Mouse (Mus musculus): ENCODE measurements at regions not wholly inside any gene's neighbourhood (a gene's known extent, or its start where the extent isn't known, plus 50 kb on each side); places are given as distances from the start of the nearest gene placed in this dataset.

- 81% methylated on average over 3 of the region's 3 CpGs for WGBS
- Histone ChIP-seq H3K79me2 (replicated peaks; ENCODE audit: control insufficient read depth, insufficient read depth, low read length) (no peaks in the 10 kb centered on the region), H3K27me3 (ENCODE audit: control insufficient read depth, insufficient read depth, low read length) (no peaks in the 10 kb centered on the region), H3K36me3 (ENCODE audit: control insufficient read depth, insufficient read depth, low read length) (no peaks in the 10 kb centered on the region), H3K9ac (ENCODE audit: low read depth, low read length) (no peak overlapping the region), H3K27ac (no peak overlapping the region), H3K4me1 (ENCODE audit: control insufficient read depth, insufficient read depth, low read length) (no peaks in the 10 kb centered on the region), H3K4me3 (no peak overlapping the region)
- DNase-seq: no peak
- intact Hi-C loops (cut with DNase I): no loop called here
- no peak for TF ChIP-seq CTCF (IDR thresholded peaks at IDR 0.05)
- no peak for TF ChIP-seq POLR2A (IDR thresholded peaks at IDR 0.05; ENCODE audit: insufficient read depth, low read depth, low read length)
- no peak for TF ChIP-seq EP300 (IDR thresholded peaks at IDR 0.05; ENCODE audit: insufficient read depth, low read depth, low read length)
These were observed 76.1 kb upstream of the Cerkl start for GRCm38 (mm10) chr2:79532610-79533160.

- Histone ChIP-seq H3K27me3 (ENCODE audit: control insufficient read depth, insufficient read depth, low read length) (no peaks in the 10 kb centered on the region), H3K27ac (no peak overlapping the region; the same call in 1 of the 2 replicates), H3K4me3 (no peak overlapping the region), H3K4me1 (ENCODE audit: control insufficient read depth, insufficient read depth, low read length) (peaks cover 3% of the 10 kb centered on the region), H3K9ac (ENCODE audit: low read depth, low read length) (no peak overlapping the region), H3K79me2 (replicated peaks; ENCODE audit: control insufficient read depth, insufficient read depth, low read length) (no peaks in the 10 kb centered on the region), H3K36me3 (ENCODE audit: control insufficient read depth, insufficient read depth, low read length) (no peaks in the 10 kb centered on the region)
- WGBS: 58% methylated on average over 5 of the region's 5 CpGs
- no peak for DNase-seq
- no peak for TF ChIP-seq CTCF (IDR thresholded peaks at IDR 0.05)
- no peak for TF ChIP-seq EP300 (IDR thresholded peaks at IDR 0.05; ENCODE audit: insufficient read depth, low read depth, low read length)
- TF ChIP-seq POLR2A (IDR thresholded peaks at IDR 0.05; ENCODE audit: insufficient read depth, low read depth, low read length): no peak
- intact Hi-C loops (cut with DNase I): no loop called here
These were observed 80.7 kb upstream of the Cerkl start for GRCm38 (mm10) chr2:79537126-79537875.

GRCm38 (mm10) chr2:79540384-79540783 lies 83.8 kb upstream of the Cerkl start:
- 0 out of 2 replicates have a peak overlapping the region, but pooled peaks have one; percentile 10 for H3K27ac ChIP-seq
- 49% methylated on average over 8 of the region's 8 CpGs for WGBS
- no peak overlapping the region for H3K9ac ChIP-seq (ENCODE audit: low read depth, low read length)
- TF ChIP-seq CTCF (IDR thresholded peaks at IDR 0.05) (no peak), EP300 (IDR thresholded peaks at IDR 0.05; ENCODE audit: insufficient read depth, low read depth, low read length) (0 out of 2 replicates have a peak, but pooled peaks have one; percentile 23), POLR2A (IDR thresholded peaks at IDR 0.05; ENCODE audit: insufficient read depth, low read depth, low read length) (no peak)
- H3K4me1 ChIP-seq (ENCODE audit: control insufficient read depth, insufficient read depth, low read length): peaks cover 4% of the 10 kb centered on the region
- H3K4me3 ChIP-seq: no peak overlapping the region
- peak in 1 of 2 experiments; percentile 19 for DNase-seq
- no peaks in the 10 kb centered on the region for H3K79me2 ChIP-seq (replicated peaks; ENCODE audit: control insufficient read depth, insufficient read depth, low read length)
- H3K36me3 ChIP-seq (ENCODE audit: control insufficient read depth, insufficient read depth, low read length): peaks cover 3% of the 10 kb centered on the region
- H3K27me3 ChIP-seq (ENCODE audit: control insufficient read depth, insufficient read depth, low read length): no peaks in the 10 kb centered on the region
- intact Hi-C loops (cut with DNase I): no loop called here

- peak overlapping the region; percentile 75 for H3K27ac ChIP-seq
These were observed 85.8 kb upstream of the Cerkl start for GRCm38 (mm10) chr2:79542191-79542980.

GRCm38 (mm10) chr2:79543456-79543855 lies 86.9 kb upstream of the Cerkl start:
- Histone ChIP-seq H3K79me2 (replicated peaks; ENCODE audit: control insufficient read depth, insufficient read depth, low read length) (no peaks in the 10 kb centered on the region), H3K4me1 (ENCODE audit: control insufficient read depth, insufficient read depth, low read length) (peaks cover 4% of the 10 kb centered on the region), H3K27ac (peak overlapping the region; percentile 75), H3K4me3 (no peak overlapping the region), H3K27me3 (ENCODE audit: control insufficient read depth, insufficient read depth, low read length) (no peaks in the 10 kb centered on the region), H3K36me3 (ENCODE audit: control insufficient read depth, insufficient read depth, low read length) (peaks cover 3% of the 10 kb centered on the region), H3K9ac (ENCODE audit: low read depth, low read length) (no peak overlapping the region)
- intact Hi-C loops (cut with DNase I): no loop called here
- DNase-seq: peak in 1 of 2 experiments; percentile 38
- TF ChIP-seq EP300 (IDR thresholded peaks at IDR 0.05; ENCODE audit: insufficient read depth, low read depth, low read length) (no peak), CTCF (IDR thresholded peaks at IDR 0.05) (peak; percentile 34)
- 60% methylated on average over 5 of the region's 5 CpGs for WGBS

More at GRCm38 (mm10) chr2:79542191-79542980, 85.8 kb upstream of the Cerkl start:
- H3K79me2 ChIP-seq (replicated peaks; ENCODE audit: control insufficient read depth, insufficient read depth, low read length): no peaks in the 10 kb centered on the region
- H3K4me3 ChIP-seq: no peak overlapping the region
- no peak for TF ChIP-seq CTCF (IDR thresholded peaks at IDR 0.05)
- TF ChIP-seq POLR2A (IDR thresholded peaks at IDR 0.05; ENCODE audit: insufficient read depth, low read depth, low read length): no peak
- TF ChIP-seq EP300 (IDR thresholded peaks at IDR 0.05; ENCODE audit: insufficient read depth, low read depth, low read length): no peak
- intact Hi-C loops (cut with DNase I): no loop called here
- peaks cover 4% of the 10 kb centered on the region for H3K4me1 ChIP-seq (ENCODE audit: control insufficient read depth, insufficient read depth, low read length)
- 76% methylated on average over 6 of the region's 6 CpGs for WGBS
- no peak overlapping the region for H3K9ac ChIP-seq (ENCODE audit: low read depth, low read length)
- DNase-seq: no peak
- no peaks in the 10 kb centered on the region for H3K27me3 ChIP-seq (ENCODE audit: control insufficient read depth, insufficient read depth, low read length)
- H3K36me3 ChIP-seq (ENCODE audit: control insufficient read depth, insufficient read depth, low read length): peaks cover 3% of the 10 kb centered on the region

Measured in heart, adult 2 months (tissue).